Mouse (Mus musculus): ENCODE measurements around the gene Trabd2b.

DNA sequence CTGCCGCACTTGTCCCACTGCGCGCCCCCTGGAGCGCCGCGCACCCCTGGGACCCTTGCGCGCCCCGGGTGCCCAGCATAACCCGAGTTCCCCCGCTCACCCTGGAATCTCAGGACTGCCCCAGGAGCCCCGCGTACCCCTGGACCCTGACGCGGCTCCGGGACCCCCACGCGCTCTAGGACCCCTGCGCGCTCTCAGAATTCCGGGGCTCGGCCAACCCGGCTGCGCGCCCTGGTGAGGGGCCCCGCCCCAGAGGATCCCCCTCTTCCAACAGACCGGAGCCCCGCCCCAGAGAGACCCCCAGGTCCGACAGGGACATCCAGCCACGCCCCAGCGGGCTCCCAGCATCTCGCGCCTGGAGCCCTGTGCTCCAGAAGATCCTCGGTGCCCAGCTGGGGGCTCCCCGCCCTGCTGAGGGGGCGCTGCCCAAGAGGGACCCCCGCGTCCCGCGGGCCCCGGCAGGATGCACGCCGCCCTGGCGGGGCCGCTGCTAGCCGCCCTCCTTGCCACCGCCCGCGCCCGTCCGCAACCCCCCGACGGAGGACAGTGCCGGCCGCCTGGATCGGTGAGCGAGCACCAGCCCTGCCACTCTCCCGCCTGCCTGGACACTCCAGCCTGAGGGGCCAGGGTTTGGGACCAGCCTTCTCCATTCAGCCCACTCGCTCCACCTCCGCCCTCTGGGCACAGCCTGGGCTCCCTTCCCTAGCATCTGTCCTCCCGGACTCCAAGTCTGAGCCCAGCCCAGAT, at the start of gene Trabd2b:
- no peak for TF ChIP-seq POLR2A (IDR thresholded peaks at IDR 0.05; ENCODE audit: borderline replicate concordance, insufficient read depth, low read length)
- no peak for TF ChIP-seq CTCF (IDR thresholded peaks at IDR 0.05; ENCODE audit: borderline replicate concordance, insufficient read depth, low read depth, low read length)
